Mouse (Mus musculus): ENCODE data around the gene Car7.
"Not testable (repeated sequence)": the region's sequence is repeated elsewhere in the genome, so short reads cannot be mapped to it uniquely, and the experiment has no call there.

The Car7 gene

DNA sequence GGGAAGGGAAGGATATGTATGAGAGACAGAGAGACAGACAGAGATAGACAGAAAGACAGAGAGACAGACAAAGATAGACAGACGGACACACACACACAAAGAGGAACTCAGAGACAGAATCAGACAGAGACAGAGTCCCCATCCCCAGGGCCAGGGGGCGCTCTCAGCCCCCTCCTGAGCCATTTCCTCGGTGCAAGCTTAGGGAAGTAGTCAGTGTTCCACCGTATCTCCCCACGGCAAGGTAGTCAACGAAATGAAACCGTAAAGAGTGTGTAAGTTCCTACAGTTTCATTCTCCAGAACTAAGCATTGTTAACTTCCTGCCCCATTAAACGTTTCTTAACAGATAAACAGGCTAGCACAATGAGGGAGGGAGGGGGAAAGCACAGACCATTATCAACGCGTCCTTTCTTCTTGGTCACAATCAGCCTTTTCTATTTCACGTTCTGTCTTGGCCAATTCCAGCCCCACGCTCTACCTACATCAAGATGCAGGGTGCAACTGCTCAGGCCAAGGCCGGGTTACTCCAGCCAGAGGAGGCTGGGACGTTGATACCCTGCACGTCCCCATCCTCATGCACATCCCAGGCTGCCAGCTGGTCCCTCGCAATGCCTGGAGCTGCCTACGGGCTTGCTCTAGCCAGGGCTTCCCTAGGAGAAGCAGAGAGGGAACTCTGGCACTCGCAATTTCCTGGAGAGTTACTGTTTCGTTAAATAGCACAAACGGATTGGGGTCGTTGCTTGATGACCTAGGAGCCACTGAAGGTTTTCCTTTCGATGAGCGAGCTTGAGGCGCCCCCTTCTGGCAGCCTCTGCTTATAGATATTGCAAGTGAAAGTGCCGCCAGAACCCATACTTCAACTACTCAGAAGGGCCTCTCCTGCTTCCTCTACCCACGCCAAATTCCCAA lies 36.2 kb downstream of the Car7 start:
- DNase-seq = peak; percentile 89

DNA sequence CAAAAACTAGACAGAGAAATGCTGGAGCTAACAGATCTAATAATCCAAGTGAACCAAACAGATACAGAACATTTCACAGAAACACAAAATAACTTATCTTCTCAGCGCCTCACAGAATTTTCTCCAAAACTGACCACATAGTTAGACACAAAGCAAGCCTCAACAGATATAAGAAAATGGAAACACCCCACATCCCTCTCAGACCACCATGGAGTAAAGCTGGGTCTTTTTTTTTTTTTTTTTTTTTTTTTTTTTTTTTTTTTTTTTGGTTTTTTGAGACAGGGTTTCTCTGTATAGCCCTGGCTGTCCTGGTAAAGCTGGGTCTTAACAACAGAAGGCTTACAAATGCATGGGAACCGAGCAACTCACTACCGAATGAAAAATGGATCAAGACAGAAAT lies 42.3 kb downstream of the Car7 start:
- DNase-seq = no peak

DNA sequence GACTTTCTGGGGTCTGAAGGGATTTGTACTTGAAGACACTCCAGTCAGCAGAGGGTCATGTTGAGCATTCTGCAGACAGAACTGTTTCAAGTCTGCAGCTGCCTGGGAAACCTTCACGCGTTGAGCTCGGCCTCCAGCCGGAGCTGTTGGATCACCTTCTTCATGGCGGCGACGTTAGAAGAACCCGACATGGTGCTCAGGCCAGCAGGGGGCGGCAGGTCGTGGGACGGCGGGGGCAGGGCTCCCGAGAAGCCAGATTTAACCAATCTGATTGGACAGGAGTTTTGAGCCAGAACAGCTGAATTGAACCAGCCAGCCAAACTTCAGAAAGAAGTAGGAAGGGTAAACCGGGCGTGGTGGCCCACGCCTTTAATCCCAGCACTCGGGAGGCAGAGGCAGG lies 43.1 kb downstream of the Car7 start:
- not testable (repeated sequence) for DNase-seq

DNA sequence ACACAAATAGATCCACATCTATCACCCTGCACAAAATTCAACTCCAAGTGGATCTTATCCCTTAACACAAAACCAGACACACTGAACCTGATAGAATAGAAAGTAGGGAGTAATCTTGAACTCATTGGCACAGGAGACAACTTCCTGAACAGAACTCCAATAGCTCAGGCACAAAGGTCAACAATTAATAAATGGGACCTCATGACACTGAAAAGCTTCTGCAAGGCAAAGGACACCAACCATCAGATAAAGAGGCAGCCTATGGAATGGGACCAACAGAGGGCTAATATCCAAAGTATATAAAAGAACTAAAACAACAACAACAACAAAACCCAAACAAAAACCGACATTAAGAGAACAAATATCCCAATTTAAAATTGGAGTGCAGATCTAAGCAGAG lies 50.0 kb downstream of the Car7 start:
- no peak for DNase-seq

DNA sequence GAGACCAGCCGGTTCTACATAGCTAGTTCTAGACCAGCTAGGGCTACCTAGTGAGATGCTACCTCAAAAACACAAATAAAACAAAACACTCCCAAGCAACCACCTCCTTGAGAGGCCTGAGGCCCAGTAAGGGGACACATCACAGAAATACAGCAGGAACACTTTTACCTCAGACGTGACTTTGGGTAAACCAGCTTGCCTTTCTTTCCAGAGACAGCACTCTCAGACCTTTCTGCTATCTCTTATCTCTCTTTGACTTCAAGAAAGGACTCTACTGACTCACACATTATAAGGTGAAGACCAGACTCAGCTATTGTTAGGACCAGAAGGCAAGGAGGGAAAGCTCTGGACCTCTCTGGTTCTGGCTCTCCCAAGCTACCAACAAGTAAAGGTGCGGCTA lies 55.8 kb downstream of the Car7 start:
- DNase-seq = no peak

DNA sequence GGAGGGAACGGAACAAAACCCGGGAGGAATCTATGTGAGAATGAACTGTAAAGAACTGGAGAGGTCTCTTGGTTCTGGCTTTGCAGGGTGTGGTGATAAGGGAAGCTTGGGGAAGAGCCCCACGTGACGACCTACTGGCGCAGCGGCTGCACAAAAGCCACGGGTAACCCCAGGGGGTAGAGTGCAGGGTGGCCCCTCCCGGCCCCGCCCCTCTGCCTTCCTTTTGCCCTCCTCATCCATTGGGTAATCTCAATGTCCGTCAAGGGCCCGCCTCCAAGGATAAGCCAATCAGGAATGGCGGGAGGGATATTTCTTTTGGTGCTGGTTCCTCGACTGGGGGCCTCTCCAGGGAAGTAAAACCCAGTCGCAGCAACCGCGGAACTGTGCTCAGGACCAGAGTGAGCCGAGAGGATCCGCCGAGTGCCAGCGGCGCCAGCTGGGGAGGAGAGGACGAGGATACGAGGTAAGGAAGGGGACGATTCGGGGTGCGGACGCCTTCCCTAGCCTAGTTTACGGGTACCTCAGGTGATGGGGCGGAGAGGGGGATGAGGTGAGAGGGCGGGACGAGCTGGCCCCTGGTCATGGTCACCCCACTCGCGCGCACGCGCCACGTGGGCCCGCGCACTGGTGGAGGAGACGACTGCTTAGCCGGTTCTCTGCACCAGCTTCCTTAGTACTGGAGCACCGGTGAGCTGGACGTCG lies 56.8 kb downstream of the Car7 start, which contains the start of gene Pdp2:
Gene Pdp2 (plus strand): TSS at position 319 of the 702 bp plus-strand sequence.
- peak; percentile 93 for DNase-seq

DNA sequence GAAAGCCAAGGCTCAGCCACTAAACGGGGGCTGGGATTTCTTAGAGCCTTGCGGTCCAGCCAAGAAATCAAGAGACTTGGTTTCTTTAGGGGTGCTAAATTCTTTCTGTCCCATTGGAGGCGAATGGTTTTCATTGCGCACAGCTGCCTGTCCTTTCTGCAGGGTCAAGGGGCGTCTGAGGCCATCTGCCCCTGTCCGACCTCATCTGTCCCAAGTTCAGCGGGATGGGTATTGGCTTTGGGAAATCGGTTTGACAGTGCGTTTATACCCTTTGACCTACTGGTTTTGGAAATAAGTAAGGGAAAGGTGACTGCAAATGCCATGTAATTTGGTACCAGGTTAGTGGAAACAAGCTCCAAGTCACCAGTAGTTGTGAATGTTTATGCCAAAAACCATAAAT lies 57.4 kb downstream of the Car7 start:
- no peak for DNase-seq

DNA sequence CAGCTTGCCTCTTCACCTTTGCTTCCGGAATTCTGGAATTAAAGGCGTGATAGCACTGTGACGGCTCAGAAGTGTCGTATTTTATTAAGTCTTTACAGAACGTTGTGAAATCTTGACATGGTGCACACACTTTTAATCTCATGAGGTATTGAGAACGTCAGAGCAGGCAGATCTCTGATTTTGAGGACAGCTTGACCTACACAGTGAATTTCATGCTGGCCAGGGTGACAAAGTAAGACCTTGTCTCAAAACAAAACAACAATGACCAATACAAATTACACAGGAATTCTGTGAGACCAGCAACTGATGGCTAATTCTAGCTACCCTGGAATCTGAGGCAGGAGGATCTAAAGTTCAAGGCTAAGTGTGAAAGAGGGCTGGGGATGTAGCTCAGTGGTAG lies 58.1 kb downstream of the Car7 start:
- no peak for DNase-seq

DNA sequence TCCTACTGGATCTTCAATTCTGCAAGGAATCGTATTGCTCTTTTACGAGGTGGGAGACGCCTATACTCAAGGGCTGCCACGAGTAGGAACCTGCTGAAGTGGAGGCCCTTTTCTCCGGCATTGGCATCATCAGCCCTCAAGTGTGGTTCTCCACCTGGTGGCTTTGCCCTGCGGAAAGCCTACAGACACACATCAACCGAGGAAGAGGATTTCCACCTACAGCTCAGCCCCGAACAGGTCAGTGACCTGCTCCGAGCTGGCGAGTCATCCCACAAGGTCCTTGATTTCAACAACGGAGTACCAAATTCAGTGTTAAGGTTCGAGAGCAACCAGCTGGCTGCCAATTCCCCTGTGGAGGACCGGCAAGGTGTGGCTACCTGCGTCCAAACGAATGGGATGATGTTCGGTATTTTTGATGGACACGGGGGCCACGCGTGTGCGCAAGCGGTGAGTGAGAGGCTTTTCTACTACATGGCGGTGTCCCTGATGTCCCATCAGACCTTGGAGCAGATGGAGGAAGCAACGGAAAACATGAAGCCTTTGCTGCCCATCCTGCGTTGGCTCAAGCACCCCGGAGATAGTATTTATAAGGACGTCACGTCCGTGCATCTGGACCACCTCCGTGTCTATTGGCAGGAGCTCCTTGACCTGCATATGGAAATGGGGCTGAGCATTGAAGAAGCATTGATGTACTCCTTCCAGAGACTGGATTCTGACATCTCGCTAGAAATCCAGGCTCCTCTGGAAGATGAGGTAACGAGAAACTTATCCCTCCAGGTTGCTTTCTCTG lies 59.2 kb downstream of the Car7 start:
- DNase-seq = no peak

DNA sequence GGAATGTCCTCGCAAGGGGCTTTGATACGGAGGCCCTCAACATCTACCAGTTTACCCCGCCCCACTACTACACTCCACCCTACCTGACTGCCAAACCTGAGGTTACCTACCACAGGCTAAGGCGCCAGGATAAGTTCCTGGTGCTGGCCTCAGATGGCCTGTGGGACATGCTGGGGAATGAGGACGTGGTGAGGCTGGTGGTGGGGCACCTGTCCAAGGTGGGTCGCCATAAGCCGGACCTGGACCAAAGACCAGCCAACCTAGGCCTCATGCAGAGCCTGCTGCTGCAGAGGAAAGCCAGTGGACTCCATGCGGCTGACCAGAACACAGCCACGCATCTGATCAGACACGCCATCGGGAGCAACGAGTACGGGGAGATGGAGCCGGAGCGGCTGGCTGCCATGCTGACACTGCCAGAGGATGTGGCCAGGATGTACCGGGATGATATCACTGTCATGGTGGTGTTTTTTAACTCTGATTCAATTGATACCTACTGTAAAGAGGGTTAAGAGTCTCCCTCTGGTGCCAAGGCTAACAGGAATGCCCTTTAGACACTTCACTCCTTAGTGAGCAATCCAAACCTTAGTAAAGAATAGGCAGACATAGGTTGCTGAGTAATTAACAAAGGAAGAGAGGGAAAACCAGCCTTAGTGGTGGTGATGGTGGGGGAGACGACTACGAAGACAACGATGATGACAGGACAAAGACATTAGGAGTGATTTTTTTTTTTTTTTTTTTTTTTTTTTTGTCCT lies 60.3 kb downstream of the Car7 start:
- DNase-seq = no peak

DNA sequence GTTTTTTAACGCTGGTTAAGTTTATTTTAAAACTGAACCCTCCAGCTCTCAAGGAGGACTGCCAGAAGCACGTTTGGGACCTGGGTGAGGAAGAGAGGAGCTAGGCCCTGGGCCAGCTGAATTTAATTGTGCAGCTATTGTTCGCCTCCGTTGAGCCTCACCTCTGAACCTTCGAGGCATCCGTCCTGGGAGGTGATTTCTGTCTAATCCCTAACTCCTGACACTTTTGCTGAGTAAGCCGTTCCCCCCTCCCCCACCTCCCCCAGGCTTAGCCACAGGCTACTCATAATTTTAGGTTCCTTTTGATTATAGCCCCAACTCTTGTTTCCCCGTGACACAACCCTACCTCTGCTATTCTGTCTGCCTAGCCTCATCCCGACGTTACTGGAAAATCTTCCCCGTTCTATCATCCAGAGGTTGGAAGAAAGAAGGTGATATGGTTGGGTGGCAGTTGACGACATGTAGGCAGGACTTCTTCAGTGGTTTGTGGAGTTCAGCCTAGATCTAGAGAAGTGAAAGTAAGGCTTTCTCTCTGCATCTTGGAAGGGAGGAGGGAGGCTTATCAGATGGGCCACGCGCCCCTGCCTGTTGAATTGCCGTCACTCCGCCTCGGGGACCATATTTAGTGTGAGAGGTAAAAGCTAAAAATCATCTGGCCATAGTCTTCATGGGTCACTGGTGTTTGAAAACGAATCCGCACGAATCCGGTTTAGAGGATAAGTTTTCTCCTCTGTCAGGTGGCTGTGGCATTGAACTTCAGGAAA lies 61.5 kb downstream of the Car7 start:
- no peak for DNase-seq

DNA sequence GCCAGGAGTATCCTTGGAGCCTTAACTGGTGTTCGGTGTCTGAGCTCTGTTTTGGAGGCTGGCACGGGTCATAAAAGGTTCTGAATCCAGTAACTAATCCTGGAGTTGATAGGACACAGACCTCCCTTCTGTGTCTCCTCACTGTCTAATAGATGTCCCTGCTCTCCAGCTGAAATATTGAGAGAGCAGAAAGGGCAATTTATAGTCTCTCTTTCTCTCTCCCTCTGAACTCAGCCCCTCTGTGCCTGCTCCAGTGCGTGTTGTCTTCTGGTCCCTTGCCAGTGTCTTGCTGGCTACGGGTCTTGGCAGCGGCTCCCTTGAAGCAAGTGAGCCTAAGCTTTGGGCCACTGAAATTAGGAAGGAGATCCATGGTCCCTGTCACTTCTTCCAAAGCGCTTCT lies 63.2 kb downstream of the Car7 start:
- no peak for DNase-seq

DNA sequence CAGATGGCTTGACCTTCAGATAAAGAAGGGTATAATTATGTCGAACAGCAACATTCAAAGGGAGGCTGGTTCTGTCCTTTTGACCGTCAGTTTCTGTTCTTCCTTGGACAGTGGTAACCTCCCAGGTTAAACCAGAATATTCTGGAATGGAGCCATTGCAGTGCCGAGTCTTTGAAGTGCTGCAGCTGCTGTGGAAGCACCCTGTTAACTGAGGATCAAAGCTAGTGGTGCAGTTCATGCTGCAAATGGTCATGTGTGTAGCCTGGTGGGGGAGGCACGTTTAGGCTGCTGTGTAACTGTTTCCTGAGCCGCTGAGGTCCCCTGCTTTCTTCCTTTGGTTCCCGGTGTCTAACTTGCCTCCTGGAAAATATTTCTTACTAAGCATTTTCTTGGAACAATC lies 64.0 kb downstream of the Car7 start:
- DNase-seq = no peak

Data from thymus, postnatal 14 days (tissue).